Mouse (Mus musculus) kidney, adult 10 weeks (tissue): ENCODE results near the gene Fam117a. TPM values are rescaled to one million over a fixed set of nuclear protein-coding genes. Genes with fewer than 3 reads are reported as not detected.

Experiments used
- polyA plus RNA-seq: library from polyadenylated mRNA; stranded (reverse); fragments of 350-450 nt; fragmentation: Illumina TruSeq; extraction: RNeasy Lipid Tissue Mini Kit (QIAGEN cat#74804); gene quantifications from one replicate; pipeline ENCODE4 v1.2.3, GENCODE M21; 2014; ENCODE audit warnings: low read depth, low replicate concordance

Gene Fam117a
- polyA plus RNA-seq, result 1.1 TPM

GRCm38 (mm10) chr11:95336568-95337128 is at the start of gene Fam117a:
Gene Fam117a (plus strand): TSS chr11:95337018.

GRCm38 (mm10) chr11:95310007-95310647 is 26.7 kb upstream of the Fam117a start, which contains the start of gene Kat7:
Gene Kat7 (minus strand): TSS chr11:95310246.

GRCm38 (mm10) chr11:95384319-95384972 is 47.6 kb downstream of the Fam117a start, which contains the start of gene Slc35b1:
Gene Slc35b1 (plus strand): TSS chr11:95384692.

GRCm38 (mm10) chr11:95413641-95414535 is 77.1 kb downstream of the Fam117a start, which contains the start of gene Spop:
Gene Spop (plus strand): TSS chr11:95414080.

Other genes with a start within 250 kb of the Fam117a start
- gene Dlx3, start 216.9 kb upstream of the Fam117a start, polyA plus RNA-seq, result not detected
- gene Dlx4, start 190.8 kb upstream of the Fam117a start, polyA plus RNA-seq, result not detected
- not detected for gene Tac4, start 75.5 kb upstream of the Fam117a start, polyA plus RNA-seq
- gene Kat7, start 26.8 kb upstream of the Fam117a start, polyA plus RNA-seq, result 29.5 TPM
- gene Slc35b1, start 47.7 kb downstream of the Fam117a start, polyA plus RNA-seq, result 31.7 TPM
- 136 TPM for gene Spop, start 77.1 kb downstream of the Fam117a start, polyA plus RNA-seq
- not detected for gene Nxph3, start 177.6 kb downstream of the Fam117a start, polyA plus RNA-seq